Mouse (Mus musculus) erythroblast, adult 5-6 weeks (primary cell): Measurements from ENCODE around the gene Abcb7. TPM values are rescaled to one million over a fixed set of nuclear protein-coding genes. Genes with fewer than 3 reads are reported as not detected.

Source experiments
- total RNA-seq, 2 experiments: library from RNA; stranded (forward) in 1 of 2; stranded (reverse) in 1 of 2; fragments of 150-400 nt in 1 of 2; fragments of 200-764, 138-1000 nt in 1 of 2; gene quantifications; 2 replicates each; pipeline versions ENCODE4 v1.2.3 to v1.2.4; 2015 to 2017; ENCODE audit warnings: low replicate concordance in 2 of 2

The Abcb7 gene
- total RNA-seq, 2 experiments from 2014 or later, result 25.6 to 39.2 TPM

Other genes with a start within 250 kb of the Abcb7 start
- gene Nexmif, start 212.7 kb downstream of the Abcb7 start, total RNA-seq (2015; ENCODE audit: low replicate concordance), result not detected in 2 replicates
- under 0.01 TPM in 1 of 2 replicates, not detected in the other for gene Nexmif, start 212.7 kb downstream of the Abcb7 start, total RNA-seq (2017; ENCODE audit: low replicate concordance)
- 5.6 and 10.2 TPM in 2 replicates for gene Uprt, start 69.0 kb upstream of the Abcb7 start, total RNA-seq (2015; ENCODE audit: low replicate concordance)
- 1.8 TPM in 1 of 2 replicates, not detected in the other for gene Uprt, start 69.0 kb upstream of the Abcb7 start, total RNA-seq (2017; ENCODE audit: low replicate concordance)